Mouse (Mus musculus) megakaryocyte, adult 5-6 weeks (primary cell): ENCODE results near the gene Tpmt. TPM values are rescaled to one million over a fixed set of nuclear protein-coding genes. Genes with fewer than 3 reads are reported as not detected.

ENCODE experiments used
- ATAC-seq: 2 replicates; pipeline ENCODE4 v1.8.0; 2016; ENCODE audit warnings: mild to moderate bottlenecking, inconsistent platforms; ENCODE audit not compliant: poor library complexity, severe bottlenecking
- total RNA-seq, 2 experiments: library from RNA; stranded (forward) in 1 of 2; stranded (reverse) in 1 of 2; fragments of 153-499, 151-499 nt in 1 of 2; fragments of 221-1000, 200-1000 nt in 1 of 2; gene quantifications; 2 replicates each; pipeline versions ENCODE4 v1.2.3 to v1.2.4; 2015 to 2017

The Tpmt gene
- total RNA-seq, 2 experiments from 2014 or later = 8.6 to 9.8 TPM

GRCm38 (mm10) chr13:47043030-47043680 is 1.4 kb downstream of the Tpmt start, which contains the start of gene Kdm1b:
Gene Kdm1b (plus strand): TSS chr13:47043499.
- peak; percentile 93 for ATAC-seq

GRCm38 (mm10) chr13:47042024-47042633 is 2.4 kb downstream of the Tpmt start:
- no peak for ATAC-seq

GRCm38 (mm10) chr13:47040061-47040460 is 4.5 kb downstream of the Tpmt start:
- ATAC-seq = no peak

GRCm38 (mm10) chr13:47037946-47038345 is 6.6 kb downstream of the Tpmt start:
- no peak for ATAC-seq

GRCm38 (mm10) chr13:47033602-47034001 is 10.9 kb downstream of the Tpmt start:
- ATAC-seq = no peak

GRCm38 (mm10) chr13:47030376-47031107 is 14.0 kb downstream of the Tpmt start:
- ATAC-seq = no peak

GRCm38 (mm10) chr13:47020798-47021197 is 23.7 kb downstream of the Tpmt start:
- ATAC-seq = no peak

- no peak for ATAC-seq
Measured at GRCm38 (mm10) chr13:47019774-47020173, 24.8 kb downstream of the Tpmt start.

GRCm38 (mm10) chr13:47017259-47017658 is 27.3 kb downstream of the Tpmt start:
- peak; percentile 41; the same call in 1 of the 2 replicates for ATAC-seq

- ATAC-seq = no peak
Measured at GRCm38 (mm10) chr13:47015195-47015501, 29.4 kb downstream of the Tpmt start.

- peak; percentile 97 for ATAC-seq
Measured at GRCm38 (mm10) chr13:47014334-47015194, 30.0 kb downstream of the Tpmt start, which contains the start of gene Nhlrc1. Gene Nhlrc1 (minus strand): TSS chr13:47014850.

GRCm38 (mm10) chr13:47013740-47014139 is 30.8 kb downstream of the Tpmt start:
- no peak for ATAC-seq

GRCm38 (mm10) chr13:47001590-47001989 is 42.9 kb downstream of the Tpmt start:
- ATAC-seq = no peak

GRCm38 (mm10) chr13:46999498-46999897 is 45.0 kb downstream of the Tpmt start:
- no peak for ATAC-seq

GRCm38 (mm10) chr13:46997355-46997754 is 47.2 kb downstream of the Tpmt start:
- 0 out of 2 replicates have a peak, but pooled peaks have one; percentile 38 for ATAC-seq

- ATAC-seq = no peak
Measured at GRCm38 (mm10) chr13:46993274-46993551, 51.3 kb downstream of the Tpmt start.

GRCm38 (mm10) chr13:46992516-46993273 is 51.8 kb downstream of the Tpmt start:
- no peak for ATAC-seq

GRCm38 (mm10) chr13:46990376-46991011 is 54.0 kb downstream of the Tpmt start:
- ATAC-seq = no peak

- no peak for ATAC-seq
Measured at GRCm38 (mm10) chr13:46987941-46988340, 56.6 kb downstream of the Tpmt start.

- ATAC-seq = no peak
Measured at GRCm38 (mm10) chr13:46986208-46986607, 58.3 kb downstream of the Tpmt start.
